Mouse (Mus musculus) midbrain, postnatal 0 days (tissue): ENCODE measurements at regions not wholly inside any gene's neighbourhood (a gene's known extent, or its start where the extent isn't known, plus 50 kb on each side); places are given as distances from the start of the nearest gene placed in this dataset.

Experiments used
- ATAC-seq: fragments of 200-750 bp; cut with Nextera tagmentation; 2 replicates; pipeline ENCODE4 v1.8.0; 2017; ENCODE audit warnings: moderate number of reproducible peaks, mild to moderate bottlenecking, moderate TSS enrichment, moderate library complexity; ENCODE audit not compliant: low FRiP score
- DNase-seq: peaks from one replicate; pipeline ENCODE4 v3.0.0-alpha.2; 2015; ENCODE audit warnings: low spot score
- H3K27ac ChIP-seq: fragments of 300-500 bp; sonication (generic); 2 replicates; pipeline ENCODE4 v1.5.1; 2014; ENCODE audit warnings: low read depth, mild to moderate bottlenecking, low read length, mixed read lengths
- H3K27me3 ChIP-seq: fragments of 300-500 bp; sonication (generic); 2 replicates; pipeline ENCODE4 v1.6.1; 2014; ENCODE audit warnings: low read length, control low read depth, mixed read lengths; ENCODE audit not compliant: insufficient read depth
- H3K36me3 ChIP-seq: fragments of 300-500 bp; sonication (generic); 2 replicates; pipeline ENCODE4 v1.6.1; 2014; ENCODE audit warnings: low read length, control low read depth, mixed read lengths; ENCODE audit not compliant: insufficient read depth
- H3K4me1 ChIP-seq: fragments of 300-500 bp; sonication (generic); 2 replicates; pipeline ENCODE4 v1.6.1; 2014; ENCODE audit warnings: mild to moderate bottlenecking, control low read depth, antibody characterized with exemption, low read length, mixed read lengths; ENCODE audit not compliant: insufficient read depth
- H3K4me2 ChIP-seq: fragments of 300-500 bp; sonication (generic); 2 replicates; pipeline ENCODE4 v1.6.1; 2014; ENCODE audit warnings: low read depth, mild to moderate bottlenecking, low read length, mixed read lengths; ENCODE audit not compliant: poor library complexity, severe bottlenecking
- H3K4me3 ChIP-seq: fragments of 300-500 bp; sonication (generic); 2 replicates; pipeline ENCODE4 v1.5.1; 2014; ENCODE audit warnings: low read depth, mild to moderate bottlenecking, low read length, moderate library complexity
- H3K9ac ChIP-seq: fragments of 300-500 bp; sonication (generic); replicated peaks from 2 replicates; pipeline ENCODE4 v1.6.1; 2014; ENCODE audit warnings: mild to moderate bottlenecking, low read length, moderate library complexity, mixed read lengths; ENCODE audit not compliant: poor library complexity, severe bottlenecking
- H3K9me3 ChIP-seq: fragments of 300-500 bp; sonication (generic); 2 replicates; pipeline ENCODE4 v1.6.1; 2016; ENCODE audit warnings: low read length, control low read depth
- CTCF ChIP-seq: IDR thresholded peaks from 2 replicates; pipeline ENCODE4 v1.5.1; 2016; ENCODE audit warnings: antibody characterized with exemption, mild to moderate bottlenecking
- WGBS: fragments of 180-500 bp; shearing (Covaris S2); extraction: QIAGEN DNeasy Blood & Tissue Kit; methylation state at CpG from one replicate; pipeline ENCODE4 v1.1.7; 2014; 5-methylcytosine and 5-hydroxymethylcytosine counted together

DNA sequence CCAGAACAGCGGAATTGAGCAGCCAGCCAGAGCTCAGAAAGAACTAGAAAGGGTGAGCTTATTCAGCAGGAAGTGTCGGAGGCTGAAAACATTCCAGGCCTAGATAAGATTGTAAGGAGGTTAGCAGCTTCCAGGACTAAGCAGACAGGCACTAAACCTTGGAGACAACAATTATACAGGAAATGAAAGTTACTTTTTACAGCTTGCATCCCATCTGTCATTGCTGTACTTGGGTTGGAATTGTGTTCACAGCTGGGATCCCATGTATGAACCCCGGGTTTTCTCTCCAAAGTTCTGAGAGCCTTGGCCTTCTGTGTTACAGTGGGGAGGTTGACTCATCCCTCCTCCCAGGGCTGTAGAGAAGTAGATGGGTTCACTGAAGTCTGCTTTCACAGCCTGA lies 328.5 kb downstream of the Glrx3 start:
- TF ChIP-seq CTCF = no peak
- ATAC-seq (no peak), DNase-seq (no peak)
- H3K4me2 ChIP-seq = no peak overlapping the region
- H3K36me3 ChIP-seq = no peaks in the 10 kb centered on the region
- 88% methylated on average over 3 of the region's 3 CpGs for WGBS
- H3K27me3 ChIP-seq = no peaks in the 10 kb centered on the region
- no peak overlapping the region for H3K4me3 ChIP-seq
- no peaks in the 10 kb centered on the region for H3K4me1 ChIP-seq
- H3K9me3 ChIP-seq = no peaks in the 10 kb centered on the region
- H3K27ac ChIP-seq = no peak overlapping the region
- no peak overlapping the region for H3K9ac ChIP-seq

DNA sequence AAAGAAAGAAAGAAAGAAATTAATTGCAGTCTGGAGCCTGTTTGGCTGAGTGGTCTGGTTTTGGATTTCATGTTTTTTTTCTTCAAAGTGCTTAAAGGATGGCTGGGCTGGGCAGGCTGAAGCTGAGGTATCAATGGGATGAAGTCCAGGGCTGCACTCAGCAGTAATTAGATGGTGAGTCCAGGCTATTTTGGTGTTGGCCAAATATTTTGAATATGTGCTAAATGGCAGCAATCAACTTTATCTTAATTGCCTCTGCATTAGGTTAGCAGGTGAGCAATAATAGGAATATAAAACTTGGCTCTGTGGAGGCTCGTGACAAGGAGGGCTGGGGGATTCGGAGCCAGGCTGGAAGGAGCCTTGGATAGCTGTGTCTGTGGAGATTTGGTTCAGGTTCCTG lies 329.3 kb downstream of the Glrx3 start:
- 80% methylated on average over 2 of the region's 2 CpGs for WGBS
- TF ChIP-seq CTCF = no peak
- H3K4me2 ChIP-seq = no peak overlapping the region
- no peak overlapping the region for H3K27ac ChIP-seq
- H3K4me1 ChIP-seq = no peaks in the 10 kb centered on the region
- no peak overlapping the region for H3K9ac ChIP-seq
- H3K36me3 ChIP-seq = no peaks in the 10 kb centered on the region
- no peaks in the 10 kb centered on the region for H3K9me3 ChIP-seq
- ATAC-seq = no peak
- H3K27me3 ChIP-seq = no peaks in the 10 kb centered on the region
- no peak for DNase-seq
- no peak overlapping the region for H3K4me3 ChIP-seq

DNA sequence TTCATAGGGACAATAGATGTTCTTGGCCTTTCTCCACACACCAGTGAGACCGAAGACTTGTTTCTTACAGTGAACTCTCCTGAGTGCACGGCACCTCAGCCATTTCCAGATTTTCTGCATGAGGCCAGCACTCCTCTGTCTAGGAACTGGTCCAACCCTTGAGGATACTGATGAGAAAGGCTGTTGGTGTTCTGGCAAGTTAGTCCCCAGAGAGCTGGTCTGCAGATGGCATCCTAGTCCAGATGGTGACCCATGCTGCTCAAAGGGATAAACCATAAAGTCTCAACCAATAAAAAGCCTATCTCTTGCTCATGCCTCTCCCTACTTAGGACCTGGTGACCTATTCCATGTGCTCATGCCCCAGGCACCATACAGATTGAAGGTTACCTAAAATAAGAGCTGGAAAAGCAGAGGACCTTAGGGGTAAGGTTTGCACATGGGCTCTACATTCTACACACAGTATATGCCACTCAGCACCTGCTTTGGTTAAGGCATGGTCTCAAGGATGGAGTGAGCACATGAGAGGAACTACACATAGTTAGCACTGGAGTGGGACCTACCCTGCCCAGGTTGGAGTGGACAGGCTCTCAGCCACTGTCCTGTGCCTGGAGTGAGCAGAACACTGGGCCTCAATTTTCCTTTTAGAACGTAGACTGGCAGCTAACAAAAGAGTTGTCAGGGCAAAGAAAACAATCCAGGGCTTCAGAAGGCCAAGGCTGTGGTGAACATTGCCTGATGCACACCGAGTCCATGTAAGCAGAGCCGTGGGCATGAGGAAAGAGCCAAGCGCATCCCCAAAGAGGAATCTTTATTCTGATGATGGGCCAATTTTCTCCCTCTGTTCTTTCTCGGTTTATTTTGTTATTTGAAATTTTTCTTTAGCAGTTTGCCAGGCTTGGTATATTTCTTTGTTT lies 335.9 kb downstream of the Glrx3 start:
- H3K9ac ChIP-seq = no peak overlapping the region
- no peaks in the 10 kb centered on the region for H3K36me3 ChIP-seq
- no peak for TF ChIP-seq CTCF
- DNase-seq (no peak), ATAC-seq (no peak)
- no peaks in the 10 kb centered on the region for H3K9me3 ChIP-seq
- no peaks in the 10 kb centered on the region for H3K4me1 ChIP-seq
- H3K4me2 ChIP-seq = no peak overlapping the region
- no peaks in the 10 kb centered on the region for H3K27me3 ChIP-seq
- H3K27ac ChIP-seq = no peak overlapping the region
- no peak overlapping the region for H3K4me3 ChIP-seq
- WGBS = 62% methylated on average over 7 of the region's 7 CpGs

DNA sequence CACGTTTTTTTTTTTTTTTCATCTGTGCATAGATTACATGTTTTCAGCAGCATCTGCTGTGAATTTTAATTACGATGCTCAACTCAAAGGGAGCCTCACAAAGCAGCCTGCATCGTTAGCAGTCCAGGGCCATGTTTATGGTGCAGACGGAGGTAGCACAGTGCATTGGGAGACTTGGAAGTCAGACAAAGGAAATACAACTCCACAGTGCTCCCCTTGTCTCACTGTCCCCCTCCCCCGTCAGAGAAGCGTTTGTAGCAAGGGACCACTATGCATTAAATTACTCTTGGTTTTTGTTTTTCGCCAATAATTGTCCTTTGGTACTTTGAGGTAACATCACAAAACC lies 336.5 kb downstream of the Glrx3 start:
- WGBS = 26% methylated on average over 7 of the region's 7 CpGs
- Histone ChIP-seq H3K4me2 (no peak overlapping the region), H3K27ac (0 out of 2 replicates have a peak overlapping the region, but pooled peaks have one; percentile 6), H3K4me3 (no peak overlapping the region), H3K4me1 (no peaks in the 10 kb centered on the region), H3K27me3 (no peaks in the 10 kb centered on the region), H3K9me3 (no peaks in the 10 kb centered on the region), H3K9ac (no peak overlapping the region), H3K36me3 (no peaks in the 10 kb centered on the region)
- no peak for ATAC-seq
- no peak for TF ChIP-seq CTCF
- DNase-seq = peak; percentile 19

DNA sequence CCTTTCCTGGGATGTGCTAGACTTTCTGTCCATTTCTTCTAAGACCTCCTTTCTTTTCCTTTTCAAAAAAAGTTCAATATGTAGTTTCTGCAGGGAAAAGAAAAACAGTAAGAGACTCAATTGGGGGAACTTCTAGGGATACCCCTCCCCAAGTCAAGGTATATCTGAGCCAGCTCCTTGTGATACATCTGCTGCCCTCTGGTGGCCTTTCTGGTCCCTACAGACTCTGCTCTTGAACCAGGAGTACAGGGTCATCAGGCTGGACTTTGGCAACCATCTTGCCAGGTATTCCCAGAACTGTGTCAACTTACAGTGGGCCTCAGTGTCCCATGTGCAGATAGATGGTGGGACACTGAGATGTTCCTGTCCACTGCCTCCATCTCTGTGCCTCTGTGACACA lies 346.5 kb downstream of the Glrx3 start:
- Histone ChIP-seq H3K27me3 (no peaks in the 10 kb centered on the region), H3K4me2 (no peak overlapping the region), H3K36me3 (no peaks in the 10 kb centered on the region), H3K27ac (no peak overlapping the region), H3K4me1 (no peaks in the 10 kb centered on the region), H3K9ac (no peak overlapping the region), H3K9me3 (no peaks in the 10 kb centered on the region), H3K4me3 (no peak overlapping the region)
- peak; percentile 71 for TF ChIP-seq CTCF
- ATAC-seq (no peak), DNase-seq (peak; percentile 49)

DNA sequence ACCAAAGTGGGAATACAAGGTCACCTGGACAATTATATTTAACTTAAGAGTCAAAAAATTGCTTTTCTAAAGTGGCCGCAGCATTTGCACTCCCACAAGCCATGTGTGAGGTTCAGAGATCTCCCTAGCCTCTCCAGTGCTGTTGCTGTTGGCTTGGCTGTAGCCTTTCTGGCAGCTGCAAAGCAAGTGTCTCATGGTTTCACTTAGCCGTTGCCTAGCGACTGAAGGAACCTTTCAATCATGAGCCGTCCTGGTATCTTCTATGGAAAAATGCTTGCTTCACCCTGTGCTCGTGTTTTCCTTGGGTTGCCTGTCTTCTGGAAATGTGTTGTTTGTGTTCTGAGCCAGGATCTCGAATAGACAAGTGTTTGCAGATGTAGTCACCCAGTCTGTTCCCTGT lies 367.9 kb downstream of the Glrx3 start:
- WGBS = 31% methylated on average over 6 of the region's 6 CpGs
- no peak overlapping the region for H3K9ac ChIP-seq
- no peaks in the 10 kb centered on the region for H3K9me3 ChIP-seq
- H3K4me2 ChIP-seq = no peak overlapping the region
- no peak overlapping the region for H3K4me3 ChIP-seq
- H3K27me3 ChIP-seq = no peaks in the 10 kb centered on the region
- DNase-seq (peak; percentile 79), ATAC-seq (no peak)
- no peak overlapping the region for H3K27ac ChIP-seq
- no peaks in the 10 kb centered on the region for H3K36me3 ChIP-seq
- no peaks in the 10 kb centered on the region for H3K4me1 ChIP-seq
- TF ChIP-seq CTCF = no peak
